Mouse (Mus musculus) forebrain, embryonic 12.5 days (tissue): ENCODE results near the gene Sh3bgrl3. TPM values are rescaled to one million over a fixed set of nuclear protein-coding genes. Genes with fewer than 3 reads are reported as not detected.
A peak's percentile ranks its signal among the peaks of the same experiment; 100 is the strongest.
"Not testable (repeated sequence)": the region's sequence is repeated elsewhere in the genome, so short reads cannot be mapped to it uniquely, and the experiment has no call there.

Source experiments
- ATAC-seq: fragments of 200-750 bp; cut with Nextera tagmentation; 2 replicates; pipeline ENCODE4 v1.8.0; 2017; ENCODE audit warnings: moderate TSS enrichment; ENCODE audit not compliant: low FRiP score
- H3K27ac ChIP-seq: fragments of 300-500 bp; sonication (generic); 2 replicates; pipeline ENCODE4 v1.5.1; 2016; ENCODE audit warnings: mild to moderate bottlenecking
- H3K27me3 ChIP-seq: fragments of 300-500 bp; sonication (generic); 2 replicates; pipeline ENCODE4 v1.6.1; 2016; ENCODE audit warnings: mild to moderate bottlenecking
- H3K36me3 ChIP-seq: fragments of 300-500 bp; sonication (generic); replicated peaks from 2 replicates; pipeline ENCODE4 v1.6.1; 2016; ENCODE audit warnings: mild to moderate bottlenecking
- H3K4me1 ChIP-seq: fragments of 300-500 bp; sonication (generic); 2 replicates; pipeline ENCODE4 v1.6.1; 2016
- H3K4me2 ChIP-seq: fragments of 300-500 bp; sonication (generic); 2 replicates; pipeline ENCODE4 v1.6.1; 2016; ENCODE audit warnings: mild to moderate bottlenecking, moderate library complexity
- H3K4me3 ChIP-seq: fragments of 300-500 bp; sonication (generic); replicated peaks from 2 replicates; pipeline ENCODE4 v1.5.1; 2016; ENCODE audit warnings: mild to moderate bottlenecking
- H3K9ac ChIP-seq: fragments of 300-500 bp; sonication (generic); 2 replicates; pipeline ENCODE4 v1.6.1; 2016; ENCODE audit warnings: mild to moderate bottlenecking
- H3K9me3 ChIP-seq: fragments of 300-500 bp; sonication (generic); 2 replicates; pipeline ENCODE4 v1.6.1; 2016
- WGBS: fragments of 180-500 bp; shearing (Covaris S2); methylation state at CpG from one replicate; pipeline ENCODE4 v1.1.7; 2016; 5-methylcytosine and 5-hydroxymethylcytosine counted together
- polyA plus RNA-seq: library from polyadenylated mRNA; unstranded; fragments of >200 nt; fragmentation: Nextera tagmentation; extraction: Ambion mirVana; gene quantifications from 2 replicates; pipeline ENCODE4 v1.2.1, GENCODE M21; 2016

Sh3bgrl3 gene
- polyA plus RNA-seq, 1 experiment from 2014 or later, result 257 TPM

DNA sequence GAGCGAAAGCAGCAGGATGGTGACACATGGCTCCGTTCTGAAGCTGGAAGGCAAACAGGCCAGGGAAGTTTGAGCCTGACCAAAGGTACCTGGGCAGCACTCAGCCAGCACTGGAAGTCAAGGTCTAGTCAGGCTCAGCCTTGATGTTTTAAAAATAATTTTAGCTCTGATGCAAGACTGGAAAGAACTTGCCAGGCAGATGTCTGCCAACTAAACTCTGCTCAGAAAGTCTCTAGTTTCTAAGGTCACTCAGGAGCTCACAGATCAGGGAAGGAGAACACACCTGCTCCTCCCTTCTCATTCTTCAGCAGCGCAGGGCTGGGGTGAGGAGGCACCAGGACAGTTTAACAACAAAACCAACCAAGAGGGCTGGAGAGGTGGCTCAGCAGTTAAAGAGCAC, 25.8 kb upstream of the Sh3bgrl3 start:
- no peaks in the 10 kb centered on the region for H3K9me3 ChIP-seq
- no peak overlapping the region for H3K27ac ChIP-seq
- H3K4me2 ChIP-seq, result no peak overlapping the region
- no peak for ATAC-seq
- no peak overlapping the region for H3K9ac ChIP-seq
- 94% methylated on average over 3 of the region's 3 CpGs for WGBS
- H3K4me3 ChIP-seq, result no peak overlapping the region
- peaks cover 6% of the 10 kb centered on the region for H3K27me3 ChIP-seq
- H3K36me3 ChIP-seq, result peaks cover 57% of the 10 kb centered on the region
- H3K4me1 ChIP-seq, result no peaks in the 10 kb centered on the region

DNA sequence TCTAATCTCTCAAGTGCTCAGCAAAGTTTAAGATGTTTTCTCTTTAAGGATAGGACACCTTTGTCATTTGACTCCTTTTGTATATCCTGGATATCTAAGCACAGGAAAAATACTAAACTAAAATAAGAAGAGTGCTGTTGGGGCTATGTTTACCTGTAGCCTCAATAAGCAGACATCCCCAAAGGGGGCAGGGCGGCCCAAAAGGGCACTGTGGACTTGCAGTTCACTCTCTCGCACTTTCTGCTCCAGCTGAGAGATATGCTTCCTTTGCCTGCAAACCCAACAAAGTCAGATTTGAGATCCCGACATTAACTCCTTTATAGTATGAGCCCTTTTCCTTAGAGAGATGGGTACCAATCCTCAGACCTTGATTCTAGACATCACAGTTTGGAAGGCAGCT, 25.1 kb upstream of the Sh3bgrl3 start:
- Histone ChIP-seq H3K27me3 (peaks cover 2% of the 10 kb centered on the region), H3K9ac (no peak overlapping the region), H3K4me2 (no peak overlapping the region), H3K4me3 (no peak overlapping the region), H3K9me3 (no peaks in the 10 kb centered on the region), H3K4me1 (no peaks in the 10 kb centered on the region), H3K27ac (no peak overlapping the region), H3K36me3 (peaks cover 58% of the 10 kb centered on the region)
- no peak for ATAC-seq
- 97% methylated on average over 3 of the region's 3 CpGs for WGBS

DNA sequence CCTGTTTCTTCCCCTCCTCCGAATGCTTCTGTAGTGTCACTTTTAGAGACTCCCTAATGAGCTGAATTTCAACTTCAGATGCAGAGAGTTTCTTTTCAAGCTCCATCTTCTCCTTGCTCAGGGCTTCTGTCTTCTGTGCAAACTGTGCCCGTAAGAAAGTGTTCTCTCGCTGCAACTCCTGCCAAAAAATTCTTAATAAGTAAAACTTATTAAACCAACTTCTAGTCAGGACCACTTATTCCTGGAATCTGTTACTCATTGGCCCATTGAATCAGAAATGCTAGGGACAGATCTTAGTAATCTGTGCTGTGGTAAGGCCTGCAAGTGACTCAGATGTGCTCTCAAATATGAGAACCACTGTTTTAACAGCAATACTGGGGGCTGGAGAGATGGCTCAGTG, 23.5 kb upstream of the Sh3bgrl3 start:
- Histone ChIP-seq H3K9ac (no peak overlapping the region), H3K9me3 (no peaks in the 10 kb centered on the region), H3K27me3 (no peaks in the 10 kb centered on the region), H3K27ac (no peak overlapping the region), H3K36me3 (peaks cover 74% of the 10 kb centered on the region), H3K4me2 (no peak overlapping the region), H3K4me3 (no peak overlapping the region), H3K4me1 (no peaks in the 10 kb centered on the region)
- ATAC-seq, result no peak
- WGBS, result 89% methylated on average over 3 of the region's 3 CpGs

DNA sequence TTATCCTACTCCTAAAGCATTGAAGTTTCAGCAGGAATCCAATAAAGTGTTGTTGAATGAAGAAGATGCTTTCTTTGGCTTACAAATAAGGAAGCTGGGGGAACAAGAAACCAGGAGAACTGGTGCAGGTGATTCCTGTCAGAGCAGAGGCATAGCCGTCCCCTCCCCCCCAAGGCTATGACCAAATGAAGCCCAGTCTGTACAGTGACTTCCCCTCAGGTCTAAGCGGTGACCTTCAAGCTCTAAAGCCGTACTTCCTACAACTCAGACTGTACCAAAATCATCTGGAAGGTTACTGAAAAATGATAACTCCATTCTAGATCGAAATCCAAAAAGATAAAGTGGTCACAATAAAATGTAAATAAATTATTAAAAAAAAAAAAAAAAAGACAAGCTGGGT, 20.8 kb upstream of the Sh3bgrl3 start:
- 92% methylated on average over 4 of the region's 4 CpGs for WGBS
- Histone ChIP-seq H3K9me3 (no peaks in the 10 kb centered on the region), H3K4me1 (no peaks in the 10 kb centered on the region), H3K9ac (no peak overlapping the region), H3K27me3 (no peaks in the 10 kb centered on the region), H3K36me3 (peaks cover 66% of the 10 kb centered on the region), H3K4me3 (no peak overlapping the region), H3K4me2 (no peak overlapping the region), H3K27ac (no peak overlapping the region)
- ATAC-seq, result no peak

DNA sequence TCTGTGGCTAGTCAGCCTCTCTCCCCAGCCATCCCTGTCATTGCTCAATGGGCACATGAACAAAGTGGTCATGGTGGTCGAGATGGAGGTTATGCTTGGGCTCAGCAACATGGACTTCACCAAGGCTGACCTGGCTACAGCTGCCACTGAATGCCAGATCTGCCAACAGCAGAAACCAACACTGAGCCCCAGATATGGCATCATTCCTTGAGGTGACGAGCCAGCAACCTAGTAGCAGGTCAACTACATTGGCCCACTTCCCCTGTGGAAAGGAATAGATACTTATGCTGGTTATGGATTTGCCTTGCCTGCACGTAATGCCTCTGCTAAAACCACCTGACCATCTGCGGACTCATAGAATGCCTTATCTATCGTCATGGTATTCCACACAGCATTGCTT, 15.7 kb upstream of the Sh3bgrl3 start:
- not testable (repeated sequence) for H3K27ac ChIP-seq, H3K4me2 ChIP-seq, H3K9ac ChIP-seq, H3K27me3 ChIP-seq, ATAC-seq, H3K4me1 ChIP-seq, H3K9me3 ChIP-seq, H3K4me3 ChIP-seq
- 95% methylated on average over 5 of the region's 5 CpGs for WGBS
- peaks cover 27% of the 10 kb centered on the region for H3K36me3 ChIP-seq

DNA sequence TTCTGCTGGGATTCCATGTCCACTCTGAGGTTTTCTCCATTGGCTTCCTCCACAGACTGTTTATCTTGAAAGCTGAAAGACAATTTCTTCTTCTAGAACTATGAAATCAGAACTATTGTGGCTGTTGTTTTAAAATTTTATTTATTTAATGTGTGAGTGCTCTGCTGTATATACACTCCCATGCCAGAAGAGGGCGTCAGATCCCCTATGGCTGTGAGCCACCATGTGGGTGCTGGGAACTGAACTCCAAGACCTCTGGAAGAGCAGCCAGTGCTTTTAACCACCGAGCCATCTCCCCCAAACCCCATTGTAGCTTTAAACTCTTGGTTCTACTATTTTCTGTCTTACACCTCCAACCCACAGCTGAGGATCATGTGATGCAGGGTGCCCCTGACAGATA, 10.3 kb upstream of the Sh3bgrl3 start:
- Histone ChIP-seq H3K4me1 (no peaks in the 10 kb centered on the region), H3K27ac (no peak overlapping the region), H3K9ac (no peak overlapping the region), H3K36me3 (peaks cover 18% of the 10 kb centered on the region), H3K4me2 (no peak overlapping the region), H3K4me3 (no peak overlapping the region), H3K9me3 (no peaks in the 10 kb centered on the region), H3K27me3 (no peaks in the 10 kb centered on the region)
- WGBS, result 80% methylated on average over 2 of the region's 2 CpGs
- ATAC-seq, result no peak

DNA sequence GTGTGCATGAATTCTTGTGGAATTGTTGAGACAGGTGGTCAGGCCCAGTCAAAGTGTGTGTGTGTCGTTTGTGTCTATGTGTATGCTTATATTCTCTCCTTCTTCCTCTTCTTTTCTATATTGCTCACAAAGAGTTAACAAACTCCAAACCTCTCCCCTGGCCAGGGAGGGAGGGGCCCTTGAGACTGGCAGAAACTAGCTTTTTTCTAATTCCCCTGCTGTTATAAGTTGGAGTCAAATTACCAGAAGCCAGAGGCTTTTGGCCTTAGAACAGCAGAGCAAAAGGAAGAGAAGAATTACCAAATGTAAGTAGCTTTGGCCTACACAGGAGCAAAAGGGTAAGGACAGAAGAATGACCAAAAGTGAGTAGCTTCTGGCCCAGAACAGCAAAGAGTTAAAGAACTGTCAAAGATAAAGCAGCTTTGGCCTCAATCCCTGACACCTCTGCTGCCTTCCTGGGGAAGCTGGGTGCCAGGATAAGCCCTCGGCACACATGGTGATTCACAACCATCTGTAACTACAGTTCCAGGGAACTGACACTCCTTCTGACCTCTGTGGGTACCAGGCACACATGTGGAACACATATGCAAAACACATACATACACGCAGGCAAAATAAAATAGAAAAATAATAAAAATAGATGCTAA, 7.8 kb upstream of the Sh3bgrl3 start:
- Histone ChIP-seq H3K4me3 (no peak overlapping the region), H3K27me3 (no peaks in the 10 kb centered on the region), H3K9ac (no peak overlapping the region), H3K36me3 (peaks cover 18% of the 10 kb centered on the region), H3K4me2 (no peak overlapping the region), H3K4me1 (no peaks in the 10 kb centered on the region), H3K9me3 (no peaks in the 10 kb centered on the region), H3K27ac (no peak overlapping the region)
- WGBS, result 70% methylated on average over 3 of the region's 3 CpGs
- ATAC-seq, result no peak

DNA sequence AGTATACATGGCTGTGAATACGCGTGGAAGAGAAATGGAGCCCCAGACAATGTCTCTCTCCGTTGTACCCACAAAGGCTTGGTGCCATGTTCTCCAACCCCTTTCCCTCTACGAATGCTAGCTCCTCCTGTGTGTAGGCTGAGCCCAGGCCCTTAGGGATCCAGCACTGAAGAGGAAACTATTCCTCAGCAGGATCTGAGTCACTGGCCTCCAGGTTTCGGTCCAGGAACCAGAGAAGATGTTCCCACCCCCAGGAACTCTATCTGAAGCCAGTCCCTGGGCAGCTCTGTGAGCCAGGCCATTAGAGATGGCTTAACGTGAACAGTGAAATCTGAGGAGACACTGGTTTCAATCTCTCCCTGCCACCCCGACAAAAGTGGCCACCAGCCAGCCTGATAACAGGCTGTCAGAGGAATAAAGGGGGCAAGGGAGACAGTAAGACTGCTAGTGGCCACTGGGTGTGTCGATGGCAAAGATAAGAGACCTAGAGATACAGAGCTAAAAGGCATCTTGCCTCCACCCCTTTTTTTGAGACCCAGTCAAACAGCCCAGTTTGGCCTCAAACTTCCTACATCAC, 4.0 kb upstream of the Sh3bgrl3 start:
- Histone ChIP-seq H3K4me2 (no peak overlapping the region), H3K4me3 (no peak overlapping the region), H3K4me1 (peaks cover 15% of the 10 kb centered on the region), H3K9me3 (no peaks in the 10 kb centered on the region), H3K27me3 (no peaks in the 10 kb centered on the region), H3K27ac (no peak overlapping the region), H3K9ac (no peak overlapping the region), H3K36me3 (peaks cover 14% of the 10 kb centered on the region)
- 87% methylated on average over 8 of the region's 8 CpGs for WGBS
- ATAC-seq, result no peak

DNA sequence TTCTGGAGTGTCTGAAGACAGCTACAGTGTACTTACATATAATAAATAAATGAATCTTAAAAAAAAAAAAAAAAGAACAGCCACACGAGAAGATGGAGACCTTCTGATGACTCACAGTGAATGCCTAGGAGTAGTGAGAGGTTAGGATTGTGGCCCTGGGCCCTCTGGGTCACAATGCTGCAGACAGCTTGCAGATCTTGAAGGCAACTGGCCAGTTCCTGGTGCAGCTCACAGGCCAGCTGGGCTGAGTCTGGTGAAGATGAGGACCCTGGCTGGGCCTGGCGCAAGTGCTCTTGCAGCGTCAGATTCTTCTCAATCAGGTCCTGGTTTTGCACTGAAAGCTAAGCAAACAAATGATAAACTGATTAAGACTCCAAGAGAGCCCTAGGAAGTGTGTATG, 3.5 kb upstream of the Sh3bgrl3 start:
- peaks cover 9% of the 10 kb centered on the region for H3K36me3 ChIP-seq

DNA sequence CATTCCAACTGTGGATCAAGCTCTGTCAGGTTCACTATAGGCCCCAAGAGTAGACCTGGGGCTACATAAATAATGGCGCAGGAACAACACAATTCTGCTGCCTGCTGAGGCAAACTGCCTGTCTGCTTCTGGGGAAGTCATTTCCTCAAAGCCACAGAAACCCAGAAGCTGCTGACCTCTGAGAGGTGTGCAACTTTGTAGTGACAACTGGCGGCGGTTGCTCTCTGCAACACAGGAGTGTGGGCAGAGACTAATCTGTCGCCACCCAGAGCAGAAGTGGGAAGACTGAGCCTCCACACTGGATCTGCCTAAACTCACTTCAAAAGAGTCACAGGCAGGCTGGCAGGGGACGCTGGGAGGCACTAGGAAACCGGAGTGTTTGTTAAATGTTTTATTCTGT, 893 bp upstream of the Sh3bgrl3 start:
- ATAC-seq, result no peak
- Histone ChIP-seq H3K27me3 (no peaks in the 10 kb centered on the region), H3K9ac (0 out of 2 replicates have a peak overlapping the region, but pooled peaks have one; percentile 86), H3K9me3 (no peaks in the 10 kb centered on the region), H3K4me3 (no peak overlapping the region; the same call in 1 of the 2 replicates), H3K4me1 (peaks cover 25% of the 10 kb centered on the region), H3K36me3 (peaks cover 6% of the 10 kb centered on the region; the same call in 1 of the 2 replicates), H3K4me2 (peak overlapping the region; percentile 87), H3K27ac (no peak overlapping the region)
- 47% methylated on average over 6 of the region's 6 CpGs for WGBS

More for the DNA sequence above, 3.5 kb upstream of the Sh3bgrl3 start:
- 88% methylated on average over 3 of the region's 3 CpGs for WGBS
- Histone ChIP-seq H3K9ac (no peak overlapping the region), H3K4me3 (no peak overlapping the region), H3K27me3 (no peaks in the 10 kb centered on the region), H3K4me1 (peaks cover 20% of the 10 kb centered on the region), H3K27ac (no peak overlapping the region), H3K4me2 (no peak overlapping the region), H3K9me3 (no peaks in the 10 kb centered on the region)
- no peak for ATAC-seq

DNA sequence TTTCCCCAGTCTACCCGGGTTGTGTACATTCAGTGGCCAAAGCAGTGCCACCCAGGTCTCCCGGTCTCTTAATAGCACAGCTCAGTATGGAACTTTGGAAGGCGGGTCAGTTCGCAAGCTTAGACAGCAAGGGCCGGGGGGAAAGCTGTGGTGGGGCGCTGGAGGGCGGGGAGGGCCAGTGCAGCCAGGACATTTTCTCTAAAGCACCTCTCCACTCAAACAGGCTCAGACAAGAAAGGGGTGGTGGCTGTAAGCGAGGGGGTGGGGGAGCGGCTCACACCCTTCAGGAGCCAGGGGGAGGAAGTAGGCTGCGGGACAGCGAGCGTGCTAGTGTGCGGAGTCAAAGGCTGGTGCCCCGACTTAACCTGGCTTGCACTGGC, 384 bp upstream of the Sh3bgrl3 start:
- no peaks in the 10 kb centered on the region for H3K9me3 ChIP-seq
- H3K4me3 ChIP-seq, result peak overlapping the region; percentile 82
- ATAC-seq, result peak; percentile 68
- H3K4me2 ChIP-seq, result peak overlapping the region; percentile 87
- H3K36me3 ChIP-seq, result peaks cover 6% of the 10 kb centered on the region; the same call in 1 of the 2 replicates
- H3K27me3 ChIP-seq, result no peaks in the 10 kb centered on the region
- peak overlapping the region; percentile 86 for H3K9ac ChIP-seq
- 5% methylated on average over 14 of the region's 14 CpGs for WGBS
- H3K27ac ChIP-seq, result peak overlapping the region; percentile 68
- peaks cover 29% of the 10 kb centered on the region for H3K4me1 ChIP-seq

DNA sequence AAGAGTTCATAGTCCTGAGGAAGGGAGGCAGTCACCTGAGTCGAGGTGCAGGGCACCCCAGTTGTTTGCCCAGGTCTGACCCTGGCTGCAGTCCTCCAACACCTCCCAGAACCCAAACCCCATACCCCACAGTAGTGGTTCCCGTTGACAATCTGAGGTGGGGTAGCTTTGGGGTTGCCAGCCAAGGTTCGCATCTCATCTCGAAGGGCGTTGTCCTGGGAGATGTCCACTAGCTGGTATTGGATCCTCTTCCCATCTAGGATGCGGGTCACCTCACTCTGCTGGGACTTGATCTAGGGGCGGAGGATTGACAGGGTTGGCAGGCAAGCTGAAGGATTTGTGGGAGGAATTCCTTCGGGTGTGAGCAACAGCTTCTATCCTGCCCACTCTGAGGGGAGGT, 796 bp downstream of the Sh3bgrl3 start:
- Histone ChIP-seq H3K27me3 (no peaks in the 10 kb centered on the region), H3K9me3 (no peaks in the 10 kb centered on the region), H3K9ac (peak overlapping the region; percentile 86), H3K4me1 (peaks cover 32% of the 10 kb centered on the region), H3K4me2 (peak overlapping the region; percentile 87), H3K4me3 (peak overlapping the region; percentile 82), H3K27ac (no peak overlapping the region), H3K36me3 (peaks cover 6% of the 10 kb centered on the region; the same call in 1 of the 2 replicates)
- 59% methylated on average over 8 of the region's 8 CpGs for WGBS
- ATAC-seq, result no peak

DNA sequence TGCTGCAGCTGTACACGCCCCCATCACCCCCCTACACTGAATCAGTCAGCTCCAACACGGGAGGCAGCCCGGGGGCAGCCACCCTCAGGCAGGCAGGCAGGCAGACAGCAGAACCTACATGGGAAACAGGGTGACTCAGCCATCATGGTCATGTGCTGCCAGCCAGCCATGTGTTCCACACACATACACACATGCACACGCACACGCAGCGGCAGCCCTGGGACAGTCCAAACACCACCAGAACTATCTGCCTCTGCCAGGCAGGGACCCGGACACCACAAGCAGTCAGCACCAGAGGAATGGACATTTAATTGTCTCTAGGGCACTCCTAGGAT, 1.5 kb downstream of the Sh3bgrl3 start:
- H3K4me2 ChIP-seq, result peak overlapping the region; percentile 87; the same call in 1 of the 2 replicates

More for the DNA sequence above, 1.5 kb downstream of the Sh3bgrl3 start:
- no peak overlapping the region for H3K27ac ChIP-seq
- no peak for ATAC-seq
- no peaks in the 10 kb centered on the region for H3K27me3 ChIP-seq
- WGBS, result 90% methylated on average over 7 of the region's 7 CpGs
- peaks cover 6% of the 10 kb centered on the region; the same call in 1 of the 2 replicates for H3K36me3 ChIP-seq
- no peak overlapping the region for H3K4me3 ChIP-seq
- H3K4me1 ChIP-seq, result peaks cover 32% of the 10 kb centered on the region
- H3K9me3 ChIP-seq, result no peaks in the 10 kb centered on the region
- H3K9ac ChIP-seq, result no peak overlapping the region
